Mouse (Mus musculus) granulocyte monocyte progenitor cell, adult 5-6 weeks (primary cell): Measurements from ENCODE around the gene Zdhhc16. TPM values are rescaled to one million over a fixed set of nuclear protein-coding genes. Genes with fewer than 3 reads are reported as not detected.
A peak's percentile ranks its signal among the peaks of the same experiment; 100 is the strongest.
"Not testable (repeated sequence)": the region's sequence is repeated elsewhere in the genome, so short reads cannot be mapped to it uniquely, and the experiment has no call there.

Experiments used
- ATAC-seq: replicated peaks from 2 replicates; pipeline ENCODE4 v1.8.0; 2016; ENCODE audit warnings: mild to moderate bottlenecking, moderate TSS enrichment, inconsistent platforms; ENCODE audit not compliant: poor library complexity, severe bottlenecking
- total RNA-seq, 2 experiments: library from RNA; stranded (forward) in 1 of 2; stranded (reverse) in 1 of 2; fragments of 200-712, 200-1000 nt in 1 of 2; fragments of >200 nt in 1 of 2; fragmentation: Nextera tagmentation in 1 of 2; gene quantifications; 2 replicates each; pipeline ENCODE4 v1.2.3; 2014 to 2017

The Zdhhc16 gene
- total RNA-seq, 2 experiments from 2014 or later, result 47.2 to 77.4 TPM

DNA sequence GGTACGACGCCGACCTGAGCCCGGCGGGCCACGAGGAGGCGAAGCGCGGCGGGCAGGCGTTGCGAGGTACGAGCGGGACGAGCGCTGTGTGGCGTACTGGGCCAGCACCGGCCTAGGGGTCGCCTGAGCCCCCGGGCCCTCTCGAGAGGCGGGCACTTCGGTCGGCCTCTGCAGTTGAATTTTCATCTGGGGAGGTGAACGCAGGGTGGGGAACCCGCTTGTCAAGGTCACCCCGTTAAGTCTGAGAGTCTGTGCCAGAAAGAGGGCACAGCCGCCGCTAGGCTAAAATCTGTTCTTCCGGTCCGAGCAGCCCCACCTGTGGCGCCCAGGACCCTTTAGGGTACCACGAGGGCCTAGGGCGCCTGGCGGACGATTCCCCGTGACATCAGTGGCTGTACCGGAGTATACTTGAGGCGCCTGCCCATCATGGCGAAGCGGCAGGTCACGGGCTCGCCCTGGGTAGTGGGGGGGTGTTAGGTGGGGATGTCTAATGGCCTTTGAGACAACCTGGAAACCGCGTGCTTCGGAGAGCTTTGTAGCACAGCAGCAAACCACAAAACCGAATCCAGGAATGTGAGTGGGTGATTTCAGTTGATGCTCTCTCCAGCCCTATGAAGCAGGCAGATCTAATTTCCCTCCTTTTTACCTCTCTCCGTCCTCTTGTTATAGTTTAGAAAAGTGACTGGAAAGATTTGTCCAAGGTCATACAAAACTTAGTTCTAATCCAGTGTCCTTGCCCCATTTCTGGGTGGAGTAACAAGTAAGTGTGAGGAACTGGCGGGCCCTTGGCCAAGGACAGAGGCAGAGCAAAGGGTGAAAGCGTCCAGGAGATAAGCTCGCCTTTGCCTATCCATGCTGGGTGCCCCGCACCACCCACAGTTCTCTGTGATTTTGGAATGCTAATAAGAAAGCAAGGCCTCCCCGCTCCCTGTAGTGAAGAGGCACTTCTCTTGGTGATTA, 20.9 kb upstream of the Zdhhc16 start:
- ATAC-seq, result no peak

DNA sequence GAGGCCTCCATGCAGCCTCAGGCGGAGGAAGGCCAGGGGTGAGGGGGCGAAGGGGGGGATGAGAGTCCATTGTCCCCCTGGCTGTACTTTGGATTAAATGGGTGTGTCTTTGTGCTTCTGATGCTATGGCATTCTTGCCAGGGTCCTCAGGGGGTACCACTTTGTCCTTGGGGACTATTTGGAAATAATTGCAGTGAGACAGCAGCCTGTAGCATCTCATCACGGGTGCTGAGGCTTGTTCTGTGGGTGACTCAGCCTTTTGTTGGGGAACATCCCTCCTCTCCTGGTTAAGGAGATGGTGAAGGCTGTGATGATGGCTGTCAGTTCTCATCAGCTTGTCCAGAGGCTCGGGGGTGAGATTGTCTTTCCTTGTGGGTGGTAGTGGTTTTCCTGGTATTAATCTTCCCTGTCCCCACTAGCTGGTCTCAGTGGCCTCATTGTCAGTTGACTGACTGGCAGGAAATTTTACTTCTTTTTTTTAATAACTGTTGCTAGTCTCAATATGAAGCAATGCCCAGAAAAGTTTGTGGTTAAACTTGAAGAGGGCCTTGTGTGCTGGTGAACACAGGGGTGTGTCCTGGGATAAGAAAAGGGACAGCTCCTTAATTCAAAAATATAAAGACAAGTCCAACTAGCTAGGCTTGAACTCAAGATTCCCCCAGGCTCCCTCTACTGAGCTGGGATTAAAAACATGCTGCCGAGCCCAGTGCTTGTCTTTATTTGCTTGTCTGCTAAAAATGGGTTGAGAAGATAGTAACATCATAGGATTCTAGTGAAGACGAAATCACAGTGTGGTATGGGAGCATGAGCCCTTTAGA, 19.3 kb upstream of the Zdhhc16 start:
- peak; percentile 41 for ATAC-seq

DNA sequence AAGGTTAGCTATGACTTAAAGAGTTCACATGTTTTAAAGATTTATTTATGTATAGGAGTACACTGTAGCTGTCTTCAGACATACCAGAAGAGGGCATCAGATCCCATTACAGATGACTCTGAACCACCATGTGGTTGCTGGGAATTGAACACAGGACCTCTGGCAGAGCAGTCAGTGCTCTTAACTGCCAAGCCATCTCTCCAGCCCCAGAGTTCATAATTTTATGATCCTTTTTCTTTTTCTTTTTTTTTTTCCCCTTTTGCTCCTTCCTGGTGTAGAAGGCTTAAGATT, 18.7 kb upstream of the Zdhhc16 start:
- ATAC-seq, result not testable (repeated sequence)

DNA sequence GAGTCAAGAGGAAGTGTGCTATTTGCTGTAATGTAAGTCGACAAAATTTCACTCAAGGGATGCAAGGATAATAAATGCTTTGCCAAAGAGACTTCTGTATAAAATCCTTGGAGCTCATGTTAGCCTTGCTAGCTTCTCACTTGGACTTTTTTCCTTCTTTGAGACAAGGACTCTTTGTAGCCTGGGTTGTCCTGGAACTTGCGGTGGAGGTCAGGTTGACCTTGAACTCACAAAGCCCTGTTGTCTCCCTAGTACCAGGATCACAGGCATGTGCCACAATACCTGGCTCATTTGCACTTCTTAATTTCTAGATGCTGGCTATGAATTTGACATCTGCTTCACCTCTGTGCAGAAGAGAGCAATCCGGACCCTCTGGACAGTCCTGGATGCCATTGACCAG, 18.0 kb upstream of the Zdhhc16 start:
- ATAC-seq, result no peak

DNA sequence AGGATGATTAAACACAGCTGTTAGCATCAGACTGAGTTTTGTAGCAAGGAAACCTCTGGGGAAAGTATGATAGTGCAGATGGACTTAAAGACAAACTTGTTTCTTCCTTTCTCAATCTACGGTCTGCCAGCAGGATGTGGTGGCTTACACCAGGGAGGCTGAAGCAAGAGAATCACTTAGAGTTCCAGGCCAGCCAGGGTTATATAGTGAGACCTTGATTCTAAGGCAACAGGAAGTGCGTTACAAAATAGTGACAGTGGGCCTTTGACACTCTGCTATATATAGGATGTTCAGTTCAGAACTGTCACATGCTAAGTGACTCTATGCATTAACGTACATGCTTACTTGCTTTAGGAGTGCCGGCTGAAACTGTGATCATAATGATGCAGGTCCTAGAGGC, 16.4 kb upstream of the Zdhhc16 start:
- peak; percentile 81 for ATAC-seq

DNA sequence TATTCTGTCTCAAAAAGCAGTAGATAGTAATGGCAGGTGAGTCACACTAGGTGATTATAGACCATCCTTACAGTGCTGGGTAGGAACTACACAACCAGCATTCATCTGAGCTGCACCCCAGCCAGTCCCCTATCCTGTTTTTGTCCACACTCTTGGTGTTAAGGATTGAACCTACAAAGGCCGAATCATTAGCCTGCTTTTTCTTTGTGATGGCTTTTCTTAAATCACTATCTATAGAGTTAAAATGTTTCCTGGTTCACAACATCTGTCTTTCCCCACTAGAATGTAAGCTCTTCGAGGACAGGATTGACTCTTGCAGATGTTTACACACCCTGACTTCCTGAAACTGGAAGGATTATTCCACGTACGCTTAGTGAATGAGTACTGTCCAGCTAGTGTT, 13.8 kb upstream of the Zdhhc16 start:
- no peak for ATAC-seq

DNA sequence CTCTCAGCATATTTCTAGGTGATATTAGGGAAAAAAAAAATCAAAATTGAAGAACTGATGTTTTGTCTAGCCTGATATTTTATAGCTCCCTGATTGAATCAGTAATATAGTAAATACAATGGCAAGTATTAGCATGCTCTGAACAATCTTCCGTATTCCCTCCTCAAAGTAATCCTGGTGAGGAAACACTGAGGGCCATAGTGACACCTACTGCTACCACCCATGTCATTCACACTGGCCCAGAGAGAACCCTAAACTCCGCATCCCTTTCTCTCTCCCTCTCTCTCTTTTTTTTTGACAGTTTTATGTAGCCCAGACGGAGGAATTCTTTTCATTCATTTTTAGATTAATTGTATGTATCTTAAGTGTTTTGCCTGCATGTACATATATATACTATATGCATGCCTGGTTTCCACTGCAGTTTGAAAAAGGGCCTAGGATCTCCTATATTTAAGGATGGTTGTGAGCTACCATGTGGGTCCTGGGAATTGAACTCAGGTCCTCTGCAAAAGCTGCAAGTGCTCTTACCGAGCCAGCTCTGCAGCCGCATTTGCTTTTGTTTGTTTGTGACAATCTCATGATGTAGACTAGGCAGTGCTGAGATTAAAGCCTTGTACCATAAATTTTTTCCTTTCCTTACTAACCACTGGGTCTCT, 12.7 kb upstream of the Zdhhc16 start:
- no peak for ATAC-seq

DNA sequence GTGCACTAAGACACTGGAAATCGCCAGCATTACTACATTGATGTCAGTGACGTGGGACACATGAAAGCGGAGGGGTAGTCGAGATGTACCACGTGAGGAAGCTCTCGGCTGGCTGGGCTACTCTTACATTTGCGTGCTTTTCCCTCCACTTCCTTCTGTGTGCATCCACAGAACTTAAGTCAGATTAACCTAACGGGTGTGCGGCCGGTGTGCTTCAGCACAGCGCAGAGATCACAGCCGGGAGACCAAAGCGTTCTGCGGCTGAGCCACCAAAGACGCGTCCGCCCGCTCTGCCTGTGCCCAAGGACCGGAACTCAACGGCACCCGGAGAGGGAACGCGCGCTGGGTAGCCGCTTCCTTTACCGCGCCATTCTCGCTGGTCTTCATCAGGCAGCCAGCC, 594 bp upstream of the Zdhhc16 start:
- peak; percentile 68 for ATAC-seq

DNA sequence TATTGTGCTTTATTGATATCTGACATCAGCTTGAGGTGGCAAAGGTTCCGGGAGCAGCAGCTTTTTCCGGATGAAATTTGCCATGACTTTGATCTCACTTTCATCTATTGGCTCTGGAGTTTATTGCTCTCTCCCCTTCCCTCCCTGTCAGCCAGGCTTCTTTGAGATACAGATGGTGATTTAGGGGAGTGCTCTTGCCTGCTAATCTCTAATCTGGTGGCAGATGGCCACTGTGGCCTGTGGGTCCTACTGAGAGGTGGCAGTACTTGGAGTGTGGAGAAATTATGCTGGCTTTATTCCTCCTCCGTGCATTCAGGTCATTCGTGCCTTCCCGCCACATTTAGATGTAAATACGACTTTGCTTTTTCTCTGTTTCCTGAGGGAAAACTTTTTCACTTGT, 844 bp downstream of the Zdhhc16 start:
- no peak for ATAC-seq

DNA sequence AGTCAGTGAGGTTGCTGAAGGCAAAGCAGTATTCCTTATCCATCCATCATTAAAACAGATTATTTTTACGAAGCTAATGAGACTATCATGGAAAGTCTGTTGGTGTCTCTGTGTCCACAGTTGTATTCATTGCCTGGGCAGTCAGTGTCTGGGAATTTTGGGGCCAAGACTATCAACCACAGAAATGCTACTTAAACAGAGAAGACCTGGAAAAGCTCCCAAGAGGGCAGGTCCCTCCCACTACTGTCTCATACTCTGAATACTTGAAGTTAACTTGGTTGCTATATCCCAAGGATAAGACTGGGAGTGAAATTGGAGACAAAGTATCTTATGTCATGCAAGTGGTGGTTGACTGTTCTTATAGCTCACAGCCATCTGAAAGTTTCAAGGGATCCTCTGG, 2.6 kb downstream of the Zdhhc16 start:
- no peak for ATAC-seq

DNA sequence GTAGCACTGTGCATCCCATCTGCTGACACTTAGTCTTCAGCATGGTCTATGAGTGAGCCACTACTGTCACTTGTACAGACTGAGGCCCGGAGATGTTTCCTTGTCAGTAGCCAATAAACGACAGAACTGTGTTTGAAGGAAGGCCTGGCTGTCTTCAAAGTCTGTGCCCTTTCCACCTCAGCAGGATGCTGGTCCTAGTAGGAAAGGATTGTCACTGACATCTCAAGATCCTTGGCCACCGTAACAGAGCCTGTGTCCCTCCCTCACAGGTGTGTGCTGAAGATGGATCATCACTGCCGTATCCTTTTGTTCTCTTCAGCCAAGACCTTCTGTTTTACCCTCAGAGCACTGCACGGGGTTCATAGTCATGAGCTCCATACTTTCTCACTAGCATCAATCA, 5.3 kb downstream of the Zdhhc16 start:
- no peak for ATAC-seq

DNA sequence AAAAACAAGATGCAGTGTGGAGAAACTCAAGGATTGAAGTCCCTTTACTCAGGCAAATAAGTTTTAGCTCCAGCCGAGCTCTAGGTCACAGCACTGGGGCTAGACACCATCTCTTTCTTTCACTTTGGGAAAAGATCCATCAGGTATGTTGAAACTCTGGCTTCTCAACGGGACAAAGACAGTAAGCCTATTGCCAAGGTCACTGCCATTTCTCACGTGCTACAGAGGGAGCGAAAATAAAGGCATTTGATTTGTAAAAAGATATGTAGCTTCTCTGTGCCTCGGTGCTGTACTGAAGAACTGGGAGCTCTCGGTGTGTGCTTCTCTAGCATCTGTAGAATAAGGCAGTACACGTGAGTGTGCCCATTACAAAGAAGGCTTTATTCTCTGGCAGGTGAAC, 10.6 kb downstream of the Zdhhc16 start:
- no peak for ATAC-seq

DNA sequence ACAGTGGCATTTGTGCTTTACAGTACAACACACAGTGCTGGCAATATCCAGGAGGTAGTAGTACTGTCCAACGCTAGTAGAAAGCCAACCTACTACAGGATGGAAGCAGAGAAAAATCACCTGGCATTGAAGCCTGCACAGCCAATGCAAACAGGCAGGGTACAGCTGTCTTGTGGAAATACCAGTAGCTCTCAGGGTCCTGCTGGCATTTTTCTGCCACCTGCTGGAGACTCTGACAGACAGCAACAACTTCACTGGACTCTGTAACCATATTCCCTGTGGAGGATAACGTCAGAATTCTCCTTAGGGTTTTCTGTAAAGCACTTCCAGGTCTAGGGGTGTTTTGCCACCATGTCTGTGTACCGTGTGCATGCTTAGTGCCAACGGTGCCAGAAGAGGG, 19.0 kb downstream of the Zdhhc16 start:
- no peak for ATAC-seq

DNA sequence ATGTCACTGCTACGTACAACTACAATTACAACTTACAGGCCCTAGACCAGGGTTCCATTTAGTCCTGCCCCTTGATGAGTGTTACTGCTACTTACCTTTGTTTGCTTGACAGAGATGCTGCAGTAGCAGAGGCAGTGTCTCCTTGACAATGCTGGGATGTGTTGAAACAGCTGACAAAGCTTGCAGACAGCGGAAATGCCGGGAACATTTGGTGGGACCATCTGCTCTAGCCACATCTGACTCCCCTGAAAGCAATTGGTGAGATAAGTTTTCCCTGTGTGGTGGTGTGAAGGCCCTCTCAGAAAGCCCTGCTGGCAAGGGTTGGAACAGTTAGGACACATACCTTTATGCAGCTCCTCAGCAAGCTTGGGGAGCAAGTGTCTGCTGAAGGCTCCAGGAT, 20.3 kb downstream of the Zdhhc16 start:
- ATAC-seq, result no peak

DNA sequence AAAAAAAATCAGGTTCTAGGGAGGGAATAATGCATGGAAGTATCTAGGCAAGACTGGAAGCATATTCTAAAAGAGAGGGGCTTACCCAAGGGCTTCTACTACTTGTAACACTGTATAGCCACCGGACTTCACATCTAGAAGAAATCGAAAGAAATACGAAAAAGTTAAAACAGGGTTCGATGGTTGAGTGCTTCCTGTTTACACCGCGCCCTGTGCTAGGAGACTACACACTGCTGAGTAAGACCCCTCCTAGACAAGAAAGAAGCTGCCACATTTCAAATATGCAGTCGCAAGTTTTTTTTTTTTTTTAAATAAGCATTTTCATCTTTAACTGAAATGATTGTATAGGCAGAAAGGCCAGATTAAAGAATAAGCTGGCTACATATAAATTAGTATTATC, 36.3 kb downstream of the Zdhhc16 start:
- no peak for ATAC-seq

DNA sequence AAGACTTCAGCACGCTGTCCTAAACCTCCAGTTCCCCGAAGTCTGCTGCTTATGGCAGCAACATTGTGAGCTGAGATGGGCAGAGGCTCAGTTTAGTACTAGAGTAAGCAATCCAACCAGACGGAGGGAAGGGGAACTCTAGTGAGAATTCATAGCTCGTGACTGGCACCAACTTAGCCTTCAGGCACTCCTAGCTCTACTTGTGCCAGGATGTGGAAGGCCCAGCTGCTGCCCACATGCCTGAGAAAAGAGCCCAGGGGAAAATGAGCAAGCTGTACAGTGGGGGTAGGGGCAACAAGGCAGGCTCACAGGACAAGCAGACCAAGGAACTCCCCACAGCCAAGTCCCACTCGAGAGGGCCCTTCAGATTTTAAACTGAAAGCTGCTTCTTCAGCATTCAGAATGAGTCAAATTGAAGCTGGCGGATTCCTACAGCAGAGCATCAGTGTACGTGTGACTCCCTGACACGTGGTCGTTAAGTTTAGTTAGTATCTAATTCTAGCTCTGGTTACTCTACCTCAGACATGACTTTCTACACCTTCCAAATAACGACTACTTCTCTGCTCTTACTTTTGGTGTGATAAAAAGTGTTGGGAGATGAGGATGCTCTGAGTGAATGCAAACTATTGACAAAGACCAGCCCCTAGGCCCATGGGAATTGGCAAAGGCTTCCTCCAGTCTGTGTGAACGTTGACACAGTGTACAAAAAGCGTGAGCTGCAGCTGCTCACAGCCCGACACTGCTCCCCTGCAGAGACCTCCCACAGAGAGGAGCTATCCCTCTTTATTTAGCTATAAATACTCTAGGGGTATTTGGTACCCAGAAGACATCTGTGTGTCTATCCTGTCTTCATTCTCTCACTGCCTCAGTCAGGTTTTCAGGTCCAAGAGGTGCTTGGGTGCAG, 40.9 kb downstream of the Zdhhc16 start:
- ATAC-seq, result no peak

DNA sequence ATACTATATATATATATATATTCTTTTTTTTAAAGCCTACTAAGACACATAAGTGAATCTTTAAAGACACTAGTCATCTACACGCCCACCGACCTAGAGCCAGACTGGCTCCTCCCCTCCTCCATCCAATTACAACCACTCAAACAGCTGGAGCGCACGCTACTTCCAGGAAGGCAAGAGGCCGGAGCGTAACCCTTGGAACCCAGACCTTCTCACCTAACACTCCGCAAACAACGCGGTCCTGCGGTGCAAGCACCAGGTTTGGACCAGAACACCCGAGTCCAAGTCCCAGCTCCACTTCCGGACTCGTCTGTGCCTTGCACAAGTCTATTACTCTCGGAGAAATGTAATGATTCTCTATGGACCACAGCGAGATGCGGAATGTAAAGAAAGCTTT, 47.1 kb downstream of the Zdhhc16 start:
- ATAC-seq, result peak; percentile 14; the same call in 1 of the 2 replicates

DNA sequence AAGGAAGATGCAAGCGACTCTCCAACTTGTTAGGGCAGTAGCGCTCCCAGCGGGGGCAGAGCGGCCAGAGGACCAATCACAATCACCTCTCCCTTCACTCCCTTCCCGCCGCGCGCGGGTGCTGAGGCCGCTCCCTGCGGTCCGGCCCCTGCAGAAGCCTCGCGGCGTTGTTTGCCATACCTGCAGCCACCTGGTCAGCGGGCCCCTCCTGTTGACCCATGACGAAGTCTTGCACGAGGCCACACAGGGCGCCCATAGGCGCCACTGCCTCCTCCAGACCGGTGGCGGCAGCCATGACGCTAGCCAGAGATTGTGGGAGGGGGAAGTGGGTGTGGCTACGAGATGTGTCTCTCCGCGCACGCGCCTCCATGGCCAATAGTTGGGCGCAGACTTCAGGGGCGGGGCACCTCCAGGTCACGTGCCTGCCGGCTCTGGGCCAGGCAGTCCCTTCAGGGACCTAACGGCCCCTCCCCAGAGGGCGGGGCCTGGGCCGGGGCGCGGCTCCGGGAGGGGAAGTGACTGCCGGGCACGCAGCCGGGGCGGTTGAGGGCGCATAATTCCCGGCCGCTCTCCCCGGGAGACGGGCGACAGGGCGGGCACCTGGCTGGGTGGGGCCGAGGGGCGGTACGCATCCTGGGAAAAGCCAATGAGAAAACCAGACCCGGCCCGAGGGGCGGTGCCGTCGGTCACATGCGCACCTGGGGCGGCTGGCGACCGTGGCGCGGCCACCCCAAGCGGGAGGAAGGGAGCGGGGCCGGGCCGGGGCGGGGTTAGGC, 47.7 kb downstream of the Zdhhc16 start, which contains the start of gene Mms19:
Gene Mms19, minus strand, starts transcription at position 339 of the 776 bp plus-strand sequence.
- ATAC-seq, result peak; percentile 74

DNA sequence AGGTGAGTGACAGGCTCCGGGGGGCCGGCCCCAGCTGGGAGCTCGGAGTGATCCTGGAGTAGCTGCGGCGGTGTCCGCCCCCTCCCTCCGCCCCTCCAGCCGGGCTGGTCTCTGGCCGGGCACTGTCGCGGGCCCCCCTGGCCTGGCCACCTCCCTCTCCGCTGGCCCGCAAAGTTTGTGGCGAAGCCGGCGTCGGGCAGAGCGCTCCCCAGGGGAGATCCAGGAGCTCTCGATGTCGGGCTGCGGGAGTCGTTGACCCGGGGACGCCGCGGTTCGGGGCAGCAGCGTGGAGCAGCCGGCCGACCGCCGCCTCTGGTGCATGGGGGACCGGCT, 48.3 kb downstream of the Zdhhc16 start, which contains the start of gene Ubtd1:
Gene Ubtd1, plus strand, starts transcription at position 169 of the 333 bp plus-strand sequence.
- ATAC-seq, result no peak
